Mouse (Mus musculus): ENCODE data around the gene Dapk1. TPM values are rescaled to one million over a fixed set of nuclear protein-coding genes. Genes with fewer than 3 reads are reported as not detected.

The Dapk1 gene
- polyA plus RNA-seq, 1 experiment from 2014 or later, result 34.1 TPM

DNA sequence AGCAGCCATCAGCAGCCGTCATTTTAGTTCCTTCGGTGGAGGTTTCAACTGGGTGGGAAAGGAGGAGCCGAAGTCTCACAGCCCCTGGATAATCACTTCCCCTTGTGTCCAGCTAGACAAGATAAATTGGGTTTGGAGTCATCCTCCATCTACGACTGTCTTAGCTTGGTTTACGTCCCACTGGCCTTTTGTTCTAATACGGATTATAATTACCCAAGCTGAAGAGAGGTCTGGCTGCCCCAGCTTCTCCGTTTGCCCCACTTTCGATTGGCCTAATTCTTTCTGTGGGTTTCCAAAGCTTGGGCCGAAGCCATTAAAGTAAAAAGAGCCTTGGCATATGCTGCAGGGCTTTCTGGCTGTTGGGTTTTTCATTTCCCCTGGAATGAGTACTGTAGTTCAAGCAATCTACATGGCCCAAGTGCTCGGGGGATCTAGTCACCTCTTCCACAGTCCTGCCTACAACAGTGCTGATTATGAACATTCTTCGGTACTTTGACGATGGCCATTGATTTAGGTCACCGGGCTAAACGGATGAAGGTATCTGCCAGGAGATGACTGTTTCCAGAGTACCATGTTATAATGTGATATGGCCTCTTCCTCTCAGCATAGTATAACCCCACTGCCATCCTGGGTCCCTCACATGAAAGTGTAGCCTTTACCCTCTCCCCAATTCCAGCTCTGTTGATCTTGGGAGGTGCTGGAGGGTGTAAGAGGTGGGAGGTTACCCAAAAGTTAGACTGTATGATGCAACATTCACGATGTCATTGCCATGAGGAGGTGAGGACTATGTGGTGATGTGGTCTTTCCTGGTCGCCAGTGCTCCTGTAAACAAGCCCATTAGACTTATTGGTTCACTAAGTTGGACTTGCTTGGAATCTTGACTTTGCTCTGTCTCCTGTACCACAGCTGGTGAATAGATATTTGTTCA, 106.1 kb downstream of the Dapk1 start:
- H3K4me3 ChIP-seq (ENCODE audit: low read depth, low read length), result no peak overlapping the region
- no peaks in the 10 kb centered on the region for H3K27me3 ChIP-seq (replicated peaks; ENCODE audit: control insufficient read depth, insufficient read depth, low read length)
- no peaks in the 10 kb centered on the region for H3K36me3 ChIP-seq (ENCODE audit: control insufficient read depth, insufficient read depth, low read length)
- no peaks in the 10 kb centered on the region for H3K9me3 ChIP-seq (replicated peaks; ENCODE audit: control insufficient read depth, low read length)
- WGBS, result 46% methylated on average over 16 of the region's 16 CpGs
- no peak overlapping the region for H3K4me2 ChIP-seq (ENCODE audit: low read length)
- H3K4me1 ChIP-seq (ENCODE audit: control insufficient read depth, insufficient read depth, low read length), result peaks cover 20% of the 10 kb centered on the region
- H3K27ac ChIP-seq (ENCODE audit: low read depth, low read length), result peak overlapping the region; percentile 44; the same call in 1 of the 2 replicates
- DNase-seq (ENCODE audit: low spot score), result peak; percentile 62
- H3K9ac ChIP-seq (ENCODE audit: low read length), result no peak overlapping the region
- ATAC-seq, result peak; percentile 47; the same call in 1 of the 2 replicates

DNA sequence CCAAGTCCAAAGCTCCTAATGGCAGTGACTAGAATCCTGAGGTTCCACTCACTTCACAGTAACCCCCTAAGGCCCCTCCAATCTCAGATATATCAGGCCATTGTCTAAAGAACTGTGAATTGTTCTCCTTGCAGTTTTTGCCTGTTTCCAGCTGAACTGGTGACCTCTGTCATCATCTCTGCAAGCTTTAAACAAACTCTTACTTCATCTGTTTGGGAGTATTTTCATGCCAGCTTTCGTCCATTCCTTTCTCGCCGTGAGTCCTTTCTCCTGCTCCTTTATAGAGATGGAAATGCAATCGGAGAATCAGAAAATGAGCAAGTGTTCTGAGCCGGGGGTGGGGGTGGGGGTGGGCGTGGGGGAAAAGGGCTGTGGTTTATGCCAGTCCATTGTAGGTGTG, 107.4 kb downstream of the Dapk1 start:
- H3K9me3 ChIP-seq (replicated peaks; ENCODE audit: control insufficient read depth, low read length), result no peaks in the 10 kb centered on the region
- no peak overlapping the region for H3K4me2 ChIP-seq (ENCODE audit: low read length)
- no peak overlapping the region for H3K4me3 ChIP-seq (ENCODE audit: low read depth, low read length)
- WGBS, result 56% methylated on average over 6 of the region's 6 CpGs
- no peaks in the 10 kb centered on the region for H3K27me3 ChIP-seq (replicated peaks; ENCODE audit: control insufficient read depth, insufficient read depth, low read length)
- no peak overlapping the region for H3K9ac ChIP-seq (ENCODE audit: low read length)
- peaks cover 20% of the 10 kb centered on the region for H3K4me1 ChIP-seq (ENCODE audit: control insufficient read depth, insufficient read depth, low read length)
- H3K27ac ChIP-seq (ENCODE audit: low read depth, low read length), result no peak overlapping the region
- DNase-seq (ENCODE audit: low spot score) (no peak), ATAC-seq (no peak)
- no peaks in the 10 kb centered on the region for H3K36me3 ChIP-seq (ENCODE audit: control insufficient read depth, insufficient read depth, low read length)

DNA sequence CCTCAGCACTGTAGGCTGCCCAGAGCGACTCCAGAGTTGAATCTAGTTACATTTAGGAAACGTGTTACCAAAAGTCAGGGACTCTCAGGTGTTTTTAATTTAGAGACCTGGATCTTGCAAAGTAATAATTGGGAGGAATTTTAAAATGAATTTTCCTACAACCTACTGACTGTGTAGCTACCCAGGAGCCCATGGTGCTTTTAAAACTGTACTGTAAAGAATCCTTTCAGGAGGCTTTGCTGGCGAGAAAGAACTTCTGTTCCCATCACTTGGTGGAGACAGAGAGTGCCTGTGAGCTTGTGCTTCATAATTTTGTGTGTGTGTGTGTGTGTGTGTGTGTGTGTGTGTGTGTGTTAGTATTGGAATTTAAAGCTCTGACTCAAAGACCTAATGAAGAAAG, 109.2 kb downstream of the Dapk1 start:
- ATAC-seq (no peak), DNase-seq (ENCODE audit: low spot score) (no peak)
- WGBS, result 75% methylated on average over 3 of the region's 3 CpGs
- Histone ChIP-seq H3K27me3 (replicated peaks; ENCODE audit: control insufficient read depth, insufficient read depth, low read length) (no peaks in the 10 kb centered on the region), H3K9ac (ENCODE audit: low read length) (no peak overlapping the region), H3K9me3 (replicated peaks; ENCODE audit: control insufficient read depth, low read length) (no peaks in the 10 kb centered on the region), H3K4me1 (ENCODE audit: control insufficient read depth, insufficient read depth, low read length) (peaks cover 20% of the 10 kb centered on the region), H3K4me3 (ENCODE audit: low read depth, low read length) (no peak overlapping the region), H3K27ac (ENCODE audit: low read depth, low read length) (no peak overlapping the region), H3K4me2 (ENCODE audit: low read length) (no peak overlapping the region), H3K36me3 (ENCODE audit: control insufficient read depth, insufficient read depth, low read length) (no peaks in the 10 kb centered on the region)

DNA sequence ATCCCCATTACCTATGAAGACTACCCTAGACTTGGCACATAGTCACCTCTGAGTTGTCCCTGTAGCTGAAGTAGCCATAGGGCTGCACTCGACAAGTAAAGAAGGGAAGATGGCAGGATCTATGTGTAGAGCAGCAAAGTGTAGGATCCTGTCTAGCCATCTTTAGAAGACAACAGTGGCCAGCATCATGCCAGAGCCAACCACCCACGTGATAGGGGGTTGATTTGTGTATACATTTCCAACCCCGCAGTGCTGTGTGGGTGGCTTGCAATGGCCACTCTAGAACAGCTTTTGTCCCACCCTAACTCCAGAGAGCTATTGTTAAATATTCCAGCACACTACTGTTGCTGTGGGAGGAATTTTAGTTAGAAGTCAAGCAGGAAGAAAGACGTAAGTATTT, 111.8 kb downstream of the Dapk1 start:
- H3K4me3 ChIP-seq (ENCODE audit: low read depth, low read length), result no peak overlapping the region
- no peak overlapping the region for H3K4me2 ChIP-seq (ENCODE audit: low read length)
- WGBS, result 94% methylated on average over 4 of the region's 4 CpGs
- H3K4me1 ChIP-seq (ENCODE audit: control insufficient read depth, insufficient read depth, low read length), result peaks cover 6% of the 10 kb centered on the region; the same call in 1 of the 2 replicates
- no peaks in the 10 kb centered on the region for H3K9me3 ChIP-seq (replicated peaks; ENCODE audit: control insufficient read depth, low read length)
- peaks cover 11% of the 10 kb centered on the region; the same call in 1 of the 2 replicates for H3K36me3 ChIP-seq (ENCODE audit: control insufficient read depth, insufficient read depth, low read length)
- no peak for ATAC-seq
- DNase-seq (ENCODE audit: low spot score), result no peak
- H3K27ac ChIP-seq (ENCODE audit: low read depth, low read length), result no peak overlapping the region
- no peak overlapping the region for H3K9ac ChIP-seq (ENCODE audit: low read length)
- H3K27me3 ChIP-seq (replicated peaks; ENCODE audit: control insufficient read depth, insufficient read depth, low read length), result no peaks in the 10 kb centered on the region

- Histone ChIP-seq H3K9me3 (replicated peaks; ENCODE audit: control insufficient read depth, low read length) (no peaks in the 10 kb centered on the region), H3K4me3 (ENCODE audit: low read depth, low read length) (no peak overlapping the region), H3K36me3 (ENCODE audit: control insufficient read depth, insufficient read depth, low read length) (peaks cover 33% of the 10 kb centered on the region), H3K27me3 (replicated peaks; ENCODE audit: control insufficient read depth, insufficient read depth, low read length) (no peaks in the 10 kb centered on the region), H3K4me1 (ENCODE audit: control insufficient read depth, insufficient read depth, low read length) (0 out of 2 replicates have a peak, but pooled peaks cover 3% of the 10 kb centered on the region), H3K4me2 (ENCODE audit: low read length) (no peak overlapping the region), H3K27ac (ENCODE audit: low read depth, low read length) (no peak overlapping the region), H3K9ac (ENCODE audit: low read length) (no peak overlapping the region)
- 71% methylated on average over 3 of the region's 3 CpGs for WGBS
- no peak for DNase-seq (ENCODE audit: low spot score)
- ATAC-seq, result no peak
Observed at GRCm38 (mm10) chr13:60716107-60716506, 114.4 kb downstream of the Dapk1 start.

GRCm38 (mm10) chr13:60717421-60717820, 115.7 kb downstream of the Dapk1 start:
- no peak for DNase-seq (ENCODE audit: low spot score)
- Histone ChIP-seq H3K4me2 (ENCODE audit: low read length) (no peak overlapping the region), H3K27me3 (replicated peaks; ENCODE audit: control insufficient read depth, insufficient read depth, low read length) (no peaks in the 10 kb centered on the region), H3K4me1 (ENCODE audit: control insufficient read depth, insufficient read depth, low read length) (0 out of 2 replicates have a peak, but pooled peaks cover 3% of the 10 kb centered on the region), H3K9ac (ENCODE audit: low read length) (no peak overlapping the region), H3K36me3 (ENCODE audit: control insufficient read depth, insufficient read depth, low read length) (peaks cover 44% of the 10 kb centered on the region), H3K27ac (ENCODE audit: low read depth, low read length) (no peak overlapping the region), H3K4me3 (ENCODE audit: low read depth, low read length) (no peak overlapping the region), H3K9me3 (replicated peaks; ENCODE audit: control insufficient read depth, low read length) (no peaks in the 10 kb centered on the region)
- no peak for ATAC-seq
- 68% methylated on average over 10 of the region's 10 CpGs for WGBS

DNA sequence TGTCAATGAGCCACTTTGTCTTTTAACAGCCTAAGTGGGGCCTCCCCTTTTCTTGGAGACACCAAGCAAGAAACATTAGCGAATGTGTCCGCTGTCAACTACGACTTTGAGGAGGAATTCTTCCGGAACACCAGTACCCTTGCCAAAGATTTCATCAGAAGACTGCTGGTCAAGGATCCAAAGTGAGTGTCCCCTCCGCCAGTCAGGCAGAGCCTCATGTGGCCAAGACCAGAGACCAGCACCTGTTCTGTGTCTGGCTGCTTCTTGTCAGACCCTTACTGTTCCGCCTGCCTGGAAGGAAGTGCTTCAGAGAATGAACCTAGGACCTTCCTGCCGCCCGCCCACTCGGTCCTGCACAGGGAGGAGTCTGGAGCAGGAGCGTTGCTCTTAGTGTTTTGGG, 117.8 kb downstream of the Dapk1 start:
- no peak overlapping the region for H3K4me2 ChIP-seq (ENCODE audit: low read length)
- DNase-seq (ENCODE audit: low spot score) (no peak), ATAC-seq (no peak)
- peaks cover 57% of the 10 kb centered on the region for H3K36me3 ChIP-seq (ENCODE audit: control insufficient read depth, insufficient read depth, low read length)
- H3K4me3 ChIP-seq (ENCODE audit: low read depth, low read length), result no peak overlapping the region
- H3K27ac ChIP-seq (ENCODE audit: low read depth, low read length), result no peak overlapping the region
- H3K9me3 ChIP-seq (replicated peaks; ENCODE audit: control insufficient read depth, low read length), result no peaks in the 10 kb centered on the region
- H3K4me1 ChIP-seq (ENCODE audit: control insufficient read depth, insufficient read depth, low read length), result 0 out of 2 replicates have a peak, but pooled peaks cover 3% of the 10 kb centered on the region
- no peaks in the 10 kb centered on the region for H3K27me3 ChIP-seq (replicated peaks; ENCODE audit: control insufficient read depth, insufficient read depth, low read length)
- H3K9ac ChIP-seq (ENCODE audit: low read length), result no peak overlapping the region
- 93% methylated on average over 10 of the region's 10 CpGs for WGBS

- peaks cover 78% of the 10 kb centered on the region for H3K36me3 ChIP-seq (ENCODE audit: control insufficient read depth, insufficient read depth, low read length)
- 92% methylated on average over 8 of the region's 8 CpGs for WGBS
Observed at GRCm38 (mm10) chr13:60722763-60723162, 121.0 kb downstream of the Dapk1 start.

More at GRCm38 (mm10) chr13:60722763-60723162, 121.0 kb downstream of the Dapk1 start:
- ATAC-seq (no peak), DNase-seq (ENCODE audit: low spot score) (no peak)
- no peaks in the 10 kb centered on the region for H3K9me3 ChIP-seq (replicated peaks; ENCODE audit: control insufficient read depth, low read length)
- H3K27me3 ChIP-seq (replicated peaks; ENCODE audit: control insufficient read depth, insufficient read depth, low read length), result no peaks in the 10 kb centered on the region
- H3K4me2 ChIP-seq (ENCODE audit: low read length), result no peak overlapping the region
- no peak overlapping the region for H3K9ac ChIP-seq (ENCODE audit: low read length)
- no peak overlapping the region for H3K27ac ChIP-seq (ENCODE audit: low read depth, low read length)
- H3K4me3 ChIP-seq (ENCODE audit: low read depth, low read length), result no peak overlapping the region
- no peaks in the 10 kb centered on the region for H3K4me1 ChIP-seq (ENCODE audit: control insufficient read depth, insufficient read depth, low read length)

Measured in forebrain, embryonic 14.5 days (tissue).